In the genomic region with DNA sequence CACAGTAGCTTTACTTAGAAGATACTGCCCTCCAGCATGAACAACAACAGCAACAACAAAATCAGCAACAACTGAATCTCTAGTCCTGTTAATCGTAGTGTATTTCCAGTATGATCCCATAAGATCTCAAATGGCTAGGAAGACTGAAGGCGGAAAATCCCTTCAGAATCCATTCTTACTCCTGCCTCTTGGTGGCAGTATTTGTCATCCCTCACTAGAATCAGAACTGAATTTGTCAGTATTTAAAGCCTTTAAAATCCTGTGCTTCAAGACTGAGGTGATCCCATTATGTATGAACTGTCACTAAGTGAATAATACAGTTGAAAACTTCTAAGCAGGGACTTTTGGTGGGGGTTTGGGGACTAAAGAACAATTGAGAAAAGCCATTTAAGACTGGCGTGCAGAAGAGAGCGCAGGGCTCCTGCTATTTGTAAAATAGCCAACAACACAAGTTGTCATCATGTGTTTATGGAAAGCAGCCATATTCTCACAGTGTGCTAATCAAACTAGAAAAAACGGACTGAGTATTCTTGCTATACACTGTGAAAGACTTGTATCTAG, we compare ENCODE assay signal across 12 mouse cellular contexts.
A peak's percentile ranks its signal among the peaks of the same experiment; 100 is the strongest.
DNase-seq lines count a peak whose midpoint lies in the region; ATAC-seq and TF ChIP-seq lines count a peak whose summit lies in the region.
"Had no signal": no experiment of that assay in that cellular context is flagged by ENCODE, and none has a peak within 500 bp of the region (broad histone marks: within the 10 kb centered on the region; RNA-seq: fewer than 3 reads in every experiment).

No protein-coding gene starts in this region.

- 63% methylated on average over 5 of the region's 5 CpGs for WGBS in forebrain, postnatal 0 days
- 75% methylated on average over 5 of the region's 5 CpGs for WGBS in forebrain, embryonic 13.5 days

- H3K4me3 ChIP-seq in forebrain, postnatal 0 days (ENCODE audit: low read depth, low read length) = no peak overlapping the region
- H3K4me3 ChIP-seq in forebrain, embryonic 13.5 days = no peak overlapping the region
- H3K4me3 ChIP-seq: heart, embryonic 13.5 days; midbrain, embryonic 12.5 days had no signal

- no peaks in the 10 kb centered on the region for H3K36me3 ChIP-seq in forebrain, postnatal 0 days (ENCODE audit: insufficient read depth)
- 0 out of 2 replicates have a peak, but pooled peaks cover 5% of the 10 kb centered on the region for H3K36me3 ChIP-seq in forebrain, embryonic 13.5 days (ENCODE audit: poor library complexity, severe bottlenecking)
- H3K36me3 ChIP-seq: G1E; heart, embryonic 13.5 days had no signal

- H3K9ac ChIP-seq in forebrain, postnatal 0 days = no peak overlapping the region
- no peak overlapping the region for H3K9ac ChIP-seq in forebrain, embryonic 13.5 days
- H3K9ac ChIP-seq: heart, embryonic 13.5 days; midbrain, embryonic 12.5 days had no signal

- DNase-seq in forebrain, postnatal 0 days = peak; percentile 51
- DNase-seq in left cerebral cortex, postnatal 14 days (ENCODE audit: low spot score in 2 of 2) = peak; percentile 34 to 54
- no peak for DNase-seq in left cerebral cortex, adult 9 months (ENCODE audit: low spot score in 2 of 2)
- DNase-seq in Muller cell, postnatal 12 days (ENCODE audit: inconsistent ontology term) = peak; percentile 5
- DNase-seq in lung, postnatal 36 days = peak; percentile 15
- DNase-seq in B cell, adult 2 months = no peak
- DNase-seq in urinary bladder, postnatal 10 days (ENCODE audit: low spot score) = no peak
- DNase-seq: layer of hippocampus, adult 9-11 months had no signal

- no peak; the same call in 1 of the 2 replicates for ATAC-seq in forebrain, postnatal 0 days
- no peak for ATAC-seq in forebrain, embryonic 13.5 days

- H3K4me2 ChIP-seq in forebrain, postnatal 0 days (ENCODE audit: low read depth) = no peak overlapping the region
- no peak overlapping the region for H3K4me2 ChIP-seq in forebrain, embryonic 13.5 days
- H3K4me2 ChIP-seq: heart, embryonic 13.5 days; midbrain, embryonic 12.5 days had no signal

- no peak overlapping the region for H3K27ac ChIP-seq in forebrain, postnatal 0 days (ENCODE audit: low read depth, low read length)
- H3K27ac ChIP-seq in forebrain, embryonic 13.5 days = no peak overlapping the region
- H3K27ac ChIP-seq: heart, embryonic 13.5 days; midbrain, embryonic 12.5 days had no signal

- no peaks in the 10 kb centered on the region for H3K4me1 ChIP-seq in forebrain, postnatal 0 days (ENCODE audit: insufficient read depth)
- no peaks in the 10 kb centered on the region for H3K4me1 ChIP-seq in forebrain, embryonic 13.5 days
- H3K4me1 ChIP-seq: midbrain, embryonic 12.5 days had no signal

- no peaks in the 10 kb centered on the region for H3K9me3 ChIP-seq in forebrain, postnatal 0 days (ENCODE audit: low read length)
- H3K9me3 ChIP-seq in forebrain, embryonic 13.5 days (replicated peaks) = no peaks in the 10 kb centered on the region
- H3K9me3 ChIP-seq: G1E; heart, embryonic 13.5 days; midbrain, embryonic 12.5 days had no signal

- TF ChIP-seq CTCF in forebrain, postnatal 0 days (IDR thresholded peaks at IDR 0.05; ENCODE audit: low read depth) = peak; percentile 72

- intact Hi-C loops in left cerebral cortex, postnatal 14 days (cut with DNase I) = loop anchor here (5.0 kb wide), 1 partner anchor 325 kb away; no protein-coding TSS in a partner anchor

- H3K27me3 ChIP-seq in forebrain, postnatal 0 days (ENCODE audit: insufficient read depth, low read length) = no peaks in the 10 kb centered on the region
- no peaks in the 10 kb centered on the region for H3K27me3 ChIP-seq in forebrain, embryonic 13.5 days
- H3K27me3 ChIP-seq: heart, embryonic 13.5 days; midbrain, embryonic 12.5 days had no signal

Comparison
In these comparisons a context has a peak if more than half of its experiments do, and no peak if none do; other contexts are left out.
1. DNase-seq: peak in forebrain, postnatal 0 days (single experiment), left cerebral cortex, postnatal 14 days (2 of 2), Muller cell, postnatal 12 days (single experiment) and lung, postnatal 36 days (single experiment); none in left cerebral cortex, adult 9 months (0 of 2), B cell, adult 2 months (0 of 2) and urinary bladder, postnatal 10 days (single experiment).